Mouse (Mus musculus) liver, embryonic 16.5 days (tissue): ENCODE measurements around the gene Atp1a1. TPM values are rescaled to one million over a fixed set of nuclear protein-coding genes. Genes with fewer than 3 reads are reported as not detected.

Experiments used
- ATAC-seq: fragments of 200-750 bp; cut with Nextera tagmentation; 2 replicates; pipeline ENCODE4 v1.8.0; 2017; ENCODE audit warnings: low read depth, mild to moderate bottlenecking, moderate number of reproducible peaks, moderate library complexity
- H3K27ac ChIP-seq: fragments of 300-500 bp; sonication (generic); 2 replicates; pipeline ENCODE4 v1.5.1; 2014; ENCODE audit warnings: mild to moderate bottlenecking, low read length
- H3K27me3 ChIP-seq: fragments of 300-500 bp; sonication (generic); 2 replicates; pipeline ENCODE4 v1.6.1; 2014; ENCODE audit warnings: low read depth, low read length, mixed read lengths; ENCODE audit not compliant: control insufficient read depth, insufficient read depth
- H3K36me3 ChIP-seq: fragments of 300-500 bp; sonication (generic); 2 replicates; pipeline ENCODE4 v1.6.1; 2014; ENCODE audit warnings: mild to moderate bottlenecking; ENCODE audit not compliant: control insufficient read depth, insufficient read depth
- H3K4me1 ChIP-seq: fragments of 300-500 bp; sonication (generic); 2 replicates; pipeline ENCODE4 v1.6.1; 2014; ENCODE audit warnings: low read depth, low read length, mixed read lengths; ENCODE audit not compliant: control insufficient read depth
- H3K4me2 ChIP-seq: fragments of 300-500 bp; sonication (generic); 2 replicates; pipeline ENCODE4 v1.6.1; 2014; ENCODE audit warnings: low read depth, low read length, mixed read lengths
- H3K4me3 ChIP-seq: fragments of 300-500 bp; sonication (generic); 2 replicates; pipeline ENCODE4 v1.5.1; 2014; ENCODE audit warnings: low read depth, mild to moderate bottlenecking, low read length
- H3K9ac ChIP-seq: fragments of 300-500 bp; sonication (generic); 2 replicates; pipeline ENCODE4 v1.6.1; 2014; ENCODE audit warnings: low read depth, low read length
- H3K9me3 ChIP-seq: fragments of 300-500 bp; sonication (generic); replicated peaks from 2 replicates; pipeline ENCODE4 v1.6.1; 2016; ENCODE audit warnings: low read length; ENCODE audit not compliant: control insufficient read depth
- WGBS: fragments of 180-500 bp; shearing (Covaris S2); extraction: QIAGEN DNeasy Blood & Tissue Kit; methylation state at CpG from one replicate; pipeline ENCODE4 v1.1.7; 2014; ENCODE audit not compliant: insufficient replicate concordance; 5-methylcytosine and 5-hydroxymethylcytosine counted together
- polyA plus RNA-seq: library from polyadenylated mRNA; unstranded; fragments of >200 nt; fragmentation: Nextera tagmentation; extraction: Ambion mirVana; gene quantifications from 2 replicates; pipeline ENCODE4 v1.2.1, GENCODE M21; 2015

Gene Atp1a1
- polyA plus RNA-seq, 1 experiment from 2014 or later: 45.4 TPM

DNA sequence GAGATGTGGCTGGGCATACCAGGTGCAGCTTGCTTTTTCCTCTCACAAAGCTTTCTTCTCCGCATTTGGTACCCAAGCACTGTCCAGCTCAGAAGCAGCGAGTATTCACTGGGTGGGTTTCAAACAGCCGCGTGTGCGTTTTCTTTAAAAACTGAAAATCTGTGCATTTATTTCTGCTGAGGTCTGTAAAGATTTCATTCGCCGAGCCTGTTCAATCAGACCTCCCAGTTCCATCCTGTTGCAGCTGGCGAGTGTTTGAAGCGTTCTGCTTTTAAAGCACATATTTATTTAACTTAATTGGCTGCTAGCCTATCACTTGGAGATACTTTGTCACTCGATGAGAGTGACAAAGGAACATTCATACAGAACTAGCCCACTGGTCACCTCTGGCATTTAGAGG lies 73.6 kb downstream of the Atp1a1 start:
- Histone ChIP-seq H3K9ac (no peak overlapping the region), H3K9me3 (no peaks in the 10 kb centered on the region), H3K36me3 (no peaks in the 10 kb centered on the region), H3K27me3 (no peaks in the 10 kb centered on the region), H3K4me3 (no peak overlapping the region), H3K4me1 (peaks cover 4% of the 10 kb centered on the region; the same call in 1 of the 2 replicates), H3K4me2 (no peak overlapping the region), H3K27ac (no peak overlapping the region)
- 64% methylated on average over 10 of the region's 10 CpGs for WGBS
- no peak for ATAC-seq

DNA sequence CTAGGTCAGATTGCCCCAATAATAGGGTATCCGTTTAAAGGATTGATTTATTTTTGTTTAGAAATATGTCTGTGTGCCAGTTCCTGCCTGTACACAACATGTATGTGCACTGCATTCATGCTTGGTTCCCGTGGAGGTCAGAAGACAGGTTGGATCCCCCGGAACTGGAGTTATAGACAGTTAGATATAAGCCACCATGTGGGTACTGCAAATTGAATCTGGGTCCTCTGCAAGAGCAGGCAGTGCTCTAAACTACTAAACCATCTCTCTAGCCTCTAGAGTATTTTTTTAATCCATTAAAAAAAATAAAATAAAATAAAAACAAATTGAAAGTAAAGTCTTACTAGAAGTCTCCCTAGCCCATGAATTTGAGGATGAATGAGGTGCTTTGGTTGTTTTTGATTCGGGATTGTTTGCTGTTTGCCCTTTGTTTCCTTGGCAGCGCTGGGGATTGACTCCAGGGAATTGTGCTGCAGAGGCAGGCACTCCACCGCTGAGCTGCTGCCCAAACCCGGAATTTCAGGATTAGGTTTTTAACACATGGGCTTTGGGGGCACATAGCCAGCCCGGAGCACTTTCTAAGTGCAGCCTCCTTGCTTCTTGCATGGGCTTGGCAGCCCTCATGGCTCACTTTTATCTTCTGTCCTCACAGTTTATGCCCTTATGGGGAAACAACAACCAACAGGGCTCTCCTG lies 75.4 kb downstream of the Atp1a1 start:
- no peak overlapping the region for H3K4me3 ChIP-seq
- H3K27me3 ChIP-seq: no peaks in the 10 kb centered on the region
- 49% methylated on average over 8 of the region's 8 CpGs for WGBS
- no peaks in the 10 kb centered on the region for H3K9me3 ChIP-seq
- ATAC-seq: no peak
- H3K4me2 ChIP-seq: no peak overlapping the region
- H3K4me1 ChIP-seq: peaks cover 4% of the 10 kb centered on the region; the same call in 1 of the 2 replicates
- H3K9ac ChIP-seq: no peak overlapping the region
- H3K27ac ChIP-seq: no peak overlapping the region
- H3K36me3 ChIP-seq: no peaks in the 10 kb centered on the region

- Histone ChIP-seq H3K4me3 (no peak overlapping the region), H3K4me2 (no peak overlapping the region), H3K27me3 (no peaks in the 10 kb centered on the region), H3K9ac (no peak overlapping the region), H3K4me1 (peaks cover 4% of the 10 kb centered on the region; the same call in 1 of the 2 replicates), H3K9me3 (no peaks in the 10 kb centered on the region), H3K36me3 (no peaks in the 10 kb centered on the region), H3K27ac (no peak overlapping the region)
- peak; percentile 35; the same call in 1 of the 2 replicates for ATAC-seq
- WGBS: 59% methylated on average over 6 of the region's 8 CpGs
Measured at GRCm38 (mm10) chr3:101528157-101528899, 76.2 kb downstream of the Atp1a1 start.

- no peak overlapping the region for H3K4me2 ChIP-seq
- no peaks in the 10 kb centered on the region for H3K9me3 ChIP-seq
- no peak for ATAC-seq
- peaks cover 4% of the 10 kb centered on the region; the same call in 1 of the 2 replicates for H3K4me1 ChIP-seq
- no peak overlapping the region for H3K4me3 ChIP-seq
- no peaks in the 10 kb centered on the region for H3K36me3 ChIP-seq
- no peaks in the 10 kb centered on the region for H3K27me3 ChIP-seq
- no peak overlapping the region for H3K27ac ChIP-seq
- 70% methylated on average over 11 of the region's 11 CpGs for WGBS
- no peak overlapping the region for H3K9ac ChIP-seq
Measured at GRCm38 (mm10) chr3:101526603-101527002, 77.9 kb downstream of the Atp1a1 start.

Other genes starting within 250 kb of the Atp1a1 start
- gene Igsf3, start 227.6 kb downstream of the Atp1a1 start, polyA plus RNA-seq: 3.8 and 4.3 TPM in 2 replicates
- 0.07 TPM in 1 of 2 replicates, not detected in the other for gene Mab21l3, start 244.3 kb upstream of the Atp1a1 start, polyA plus RNA-seq